Mouse (Mus musculus): ENCODE data around the gene Lurap1. TPM values are rescaled to one million over a fixed set of nuclear protein-coding genes. Genes with fewer than 3 reads are reported as not detected.

The Lurap1 gene
- polyA plus RNA-seq, 1 experiment, result 14.2 TPM

- TF ChIP-seq CTCF (IDR thresholded peaks at IDR 0.05; ENCODE audit: extremely low read depth, insufficient read depth, low read length) (no peak), POLR2A (IDR thresholded peaks at IDR 0.05; ENCODE audit: extremely low read depth, insufficient read depth, low read length) (peak; percentile 33; the same call in 1 of the 2 replicates)
- H3K4me3 ChIP-seq (ENCODE audit: insufficient read depth, low read length), result peak overlapping the region; percentile 20
- H3K4me1 ChIP-seq (ENCODE audit: control insufficient read depth, insufficient read depth, low read length), result peaks cover 7% of the 10 kb centered on the region
- H3K27ac ChIP-seq (ENCODE audit: insufficient read depth, low read length), result peak overlapping the region; percentile 91
These were observed 24.8 kb upstream of the Lurap1 start for GRCm38 (mm10) chr4:116175711-116176542.

- no peak overlapping the region for H3K4me3 ChIP-seq (ENCODE audit: insufficient read depth, low read length)
- H3K27ac ChIP-seq (ENCODE audit: insufficient read depth, low read length), result peak overlapping the region; percentile 73; the same call in 1 of the 2 replicates
- no peak for TF ChIP-seq POLR2A (IDR thresholded peaks at IDR 0.05; ENCODE audit: extremely low read depth, insufficient read depth, low read length)
- no peak for TF ChIP-seq CTCF (IDR thresholded peaks at IDR 0.05; ENCODE audit: extremely low read depth, insufficient read depth, low read length)
These were observed 24.0 kb upstream of the Lurap1 start for GRCm38 (mm10) chr4:116175136-116175535.

GRCm38 (mm10) chr4:116174466-116175116, 23.5 kb upstream of the Lurap1 start:
- H3K27ac ChIP-seq (ENCODE audit: insufficient read depth, low read length), result 0 out of 2 replicates have a peak overlapping the region, but pooled peaks have one; percentile 73
- H3K4me1 ChIP-seq (ENCODE audit: control insufficient read depth, insufficient read depth, low read length), result peaks cover 7% of the 10 kb centered on the region
- TF ChIP-seq CTCF (IDR thresholded peaks at IDR 0.05; ENCODE audit: extremely low read depth, insufficient read depth, low read length) (no peak), POLR2A (IDR thresholded peaks at IDR 0.05; ENCODE audit: extremely low read depth, insufficient read depth, low read length) (no peak)
- H3K4me3 ChIP-seq (ENCODE audit: insufficient read depth, low read length), result no peak overlapping the region

More at GRCm38 (mm10) chr4:116175136-116175535, 24.0 kb upstream of the Lurap1 start:
- H3K4me1 ChIP-seq (ENCODE audit: control insufficient read depth, insufficient read depth, low read length), result peaks cover 7% of the 10 kb centered on the region

GRCm38 (mm10) chr4:116173752-116174151, 22.6 kb upstream of the Lurap1 start:
- TF ChIP-seq CTCF (IDR thresholded peaks at IDR 0.05; ENCODE audit: extremely low read depth, insufficient read depth, low read length) (no peak), POLR2A (IDR thresholded peaks at IDR 0.05; ENCODE audit: extremely low read depth, insufficient read depth, low read length) (no peak)
- Histone ChIP-seq H3K4me3 (ENCODE audit: insufficient read depth, low read length) (no peak overlapping the region), H3K4me1 (ENCODE audit: control insufficient read depth, insufficient read depth, low read length) (peaks cover 7% of the 10 kb centered on the region), H3K27ac (ENCODE audit: insufficient read depth, low read length) (no peak overlapping the region)

GRCm38 (mm10) chr4:116173072-116173471, 21.9 kb upstream of the Lurap1 start, which contains the start of the genes 1700042G07Rik and Gm49337:
1700042G07Rik (plus strand) TSS chr4:116173372.
Gm49337 (plus strand) TSS chr4:116173384.
- H3K27ac ChIP-seq (ENCODE audit: insufficient read depth, low read length), result no peak within 1 kb of the TSS
- H3K4me1 ChIP-seq (ENCODE audit: control insufficient read depth, insufficient read depth, low read length), result peaks cover 7% of the 10 kb centered on the region
- TF ChIP-seq CTCF (IDR thresholded peaks at IDR 0.05; ENCODE audit: extremely low read depth, insufficient read depth, low read length), result no peak
- TF ChIP-seq POLR2A (IDR thresholded peaks at IDR 0.05; ENCODE audit: extremely low read depth, insufficient read depth, low read length), result no peak
- no peak within 1 kb of the TSS for H3K4me3 ChIP-seq (ENCODE audit: insufficient read depth, low read length)

GRCm38 (mm10) chr4:116169353-116169672, 18.2 kb upstream of the Lurap1 start:
- TF ChIP-seq CTCF (IDR thresholded peaks at IDR 0.05; ENCODE audit: extremely low read depth, insufficient read depth, low read length) (no peak), POLR2A (IDR thresholded peaks at IDR 0.05; ENCODE audit: extremely low read depth, insufficient read depth, low read length) (no peak)
- Histone ChIP-seq H3K4me1 (ENCODE audit: control insufficient read depth, insufficient read depth, low read length) (peaks cover 2% of the 10 kb centered on the region), H3K27ac (ENCODE audit: insufficient read depth, low read length) (no peak overlapping the region), H3K4me3 (ENCODE audit: insufficient read depth, low read length) (no peak overlapping the region)

GRCm38 (mm10) chr4:116168617-116169352, 17.6 kb upstream of the Lurap1 start:
- Histone ChIP-seq H3K4me1 (ENCODE audit: control insufficient read depth, insufficient read depth, low read length) (no peaks in the 10 kb centered on the region), H3K27ac (ENCODE audit: insufficient read depth, low read length) (no peak overlapping the region), H3K4me3 (ENCODE audit: insufficient read depth, low read length) (no peak overlapping the region)
- TF ChIP-seq POLR2A (IDR thresholded peaks at IDR 0.05; ENCODE audit: extremely low read depth, insufficient read depth, low read length) (no peak), CTCF (IDR thresholded peaks at IDR 0.05; ENCODE audit: extremely low read depth, insufficient read depth, low read length) (peak; percentile 77)

- no peaks in the 10 kb centered on the region for H3K4me1 ChIP-seq (ENCODE audit: control insufficient read depth, insufficient read depth, low read length)
- H3K27ac ChIP-seq (ENCODE audit: insufficient read depth, low read length), result no peak within 1 kb of the TSS
- no peak within 1 kb of the TSS for H3K4me3 ChIP-seq (ENCODE audit: insufficient read depth, low read length)
- TF ChIP-seq CTCF (IDR thresholded peaks at IDR 0.05; ENCODE audit: extremely low read depth, insufficient read depth, low read length) (no peak), POLR2A (IDR thresholded peaks at IDR 0.05; ENCODE audit: extremely low read depth, insufficient read depth, low read length) (no peak)
These were observed 16.3 kb upstream of the Lurap1 start, which contains the start of gene Tspan1 for GRCm38 (mm10) chr4:116167404-116167803. Tspan1 (minus strand) TSS chr4:116167601.

Measured in cortical plate, adult 2 months (tissue).